29 mouse cellular contexts compared by ENCODE assay signal in genomic region chr17:70002026-70002425, GRCm38 (mm10). TPM values are rescaled to one million over a fixed set of nuclear protein-coding genes. Genes with fewer than 3 reads are reported as not detected.
DNase-seq lines count a peak whose midpoint lies in the region; ATAC-seq and TF ChIP-seq lines count a peak whose summit lies in the region.
"Had no signal": no experiment of that assay in that cellular context is flagged by ENCODE, and none has a peak within 500 bp of the region (broad histone marks: within the 10 kb centered on the region; RNA-seq: fewer than 3 reads in every experiment).

No protein-coding gene starts in this region.

- peaks cover 18% of the 10 kb centered on the region for H3K4me1 ChIP-seq in cerebellum, adult 2 months (ENCODE audit: control insufficient read depth, insufficient read depth, low read length)
- no peaks in the 10 kb centered on the region for H3K4me1 ChIP-seq in hindbrain, embryonic 10.5 days (replicated peaks)
- H3K4me1 ChIP-seq: hindbrain, embryonic 15.5 days; limb, embryonic 12.5 days; liver, embryonic 13.5 days; midbrain, embryonic 15.5 days; stomach, embryonic 15.5 days had no signal

- H3K27ac ChIP-seq in cerebellum, adult 2 months (ENCODE audit: insufficient read depth, low read length), result peak overlapping the region; percentile 63; the same call in 1 of the 2 replicates
- H3K27ac ChIP-seq in hindbrain, embryonic 10.5 days, result no peak overlapping the region
- H3K27ac ChIP-seq: hindbrain, embryonic 15.5 days; left cerebral cortex, adult 2 months; limb, embryonic 12.5 days; liver, embryonic 13.5 days; macrophage; midbrain, embryonic 15.5 days; stomach, embryonic 15.5 days had no signal

- peak; percentile 92 for ATAC-seq in cerebellum, adult (ENCODE audit: insufficient number of reproducible peaks, low FRiP score, low TSS enrichment)
- ATAC-seq: forebrain, embryonic 16.5 days; inflammation-experienced regulatory T-cells, adult 6 months; midbrain, embryonic 15.5 days had no signal

- no peaks in the 10 kb centered on the region for H3K36me3 ChIP-seq in hindbrain, embryonic 10.5 days
- H3K36me3 ChIP-seq: G1E; hindbrain, embryonic 15.5 days; limb, embryonic 12.5 days; liver, embryonic 13.5 days; midbrain, embryonic 15.5 days; stomach, embryonic 15.5 days had no signal

- H3K27me3 ChIP-seq in cerebellum, adult 2 months (ENCODE audit: control insufficient read depth, insufficient read depth, low read length), result no peaks in the 10 kb centered on the region
- H3K27me3 ChIP-seq in hindbrain, embryonic 10.5 days (ENCODE audit: insufficient read depth, poor library complexity, severe bottlenecking), result no peaks in the 10 kb centered on the region
- H3K27me3 ChIP-seq: hindbrain, embryonic 15.5 days; limb, embryonic 12.5 days; liver, embryonic 13.5 days; midbrain, embryonic 15.5 days; stomach, embryonic 15.5 days had no signal

- no peaks in the 10 kb centered on the region for H3K9me3 ChIP-seq in hindbrain, embryonic 10.5 days
- H3K9me3 ChIP-seq: hindbrain, embryonic 15.5 days; limb, embryonic 12.5 days; liver, embryonic 13.5 days; midbrain, embryonic 15.5 days; stomach, embryonic 15.5 days had no signal

- TF ChIP-seq CTCF in cerebellum, adult 2 months (IDR thresholded peaks at IDR 0.05; ENCODE audit: borderline replicate concordance, insufficient read depth, low read depth, low read length), result no peak

- no peak for TF ChIP-seq POLR2A in cerebellum, adult 2 months (IDR thresholded peaks at IDR 0.05; ENCODE audit: borderline replicate concordance, insufficient read depth, low read length)

- WGBS in cerebellum, adult 2 months, result 21% methylated on average over 3 of the region's 3 CpGs
- 86% methylated on average over 3 of the region's 3 CpGs for WGBS in hindbrain, embryonic 10.5 days

- no peak for DNase-seq in cerebellum, postnatal 4 days (ENCODE audit: low spot score in 2 of 2)
- peak; percentile 11 for DNase-seq in 416B (ENCODE audit: low read depth)
- peak; percentile 59 to 88 for DNase-seq in cerebellum, adult 2 months
- peak; percentile 15 to 41 for DNase-seq in cerebellum, postnatal 14 days
- no peak for DNase-seq in frontal cortex, postnatal 36 days (ENCODE audit: low spot score in 2 of 2)
- no peak for DNase-seq in urinary bladder, adult 18-20 months (ENCODE audit: low spot score in 2 of 2)
- no peak for DNase-seq in hindbrain, embryonic 10.5 days (ENCODE audit: low spot score)
- DNase-seq: adrenal gland, adult 8-10 months; gastrocnemius, postnatal 14 days; heart, adult 18-20 months; heart, postnatal 36 days; kidney, adult 11 months; kidney, postnatal 14 days; liver, embryonic 13.5 days; lung, adult 2 months; lung, postnatal 10 days; right cerebral cortex, postnatal 25 days; thymus, postnatal 14 days had no signal

- H3K4me3 ChIP-seq in cerebellum, adult 2 months (replicated peaks; ENCODE audit: insufficient read depth, low read depth, low read length), result no peak overlapping the region
- H3K4me3 ChIP-seq in hindbrain, embryonic 10.5 days, result no peak overlapping the region
- H3K4me3 ChIP-seq: erythroblast, embryonic 14.5 days; hindbrain, embryonic 15.5 days; left cerebral cortex, adult 2 months; limb, embryonic 12.5 days; liver, embryonic 13.5 days; midbrain, embryonic 15.5 days; stomach, embryonic 15.5 days had no signal

RNA-seq across cellular contexts. Expression of gene Dlgap1, which starts 33.2 kb away (rescaled TPM):
- polyA plus RNA-seq in cerebellum, adult 2 months (2012; rRNA removed), result 172 and 190 TPM in 2 replicates
- 1.7 and 2.4 TPM in 2 replicates for polyA plus RNA-seq in hindbrain, embryonic 10.5 days (2016; fragmentation: Nextera tagmentation; extraction: Ambion mirVana)
- polyA plus RNA-seq: erythroblast, embryonic 14.5 days; G1E; inflammation-experienced regulatory T-cells, adult 6 months; macrophage had no signal

Comparison
In these comparisons a context has a peak if more than half of its experiments do, and no peak if none do; other contexts are left out.
1. DNase-seq: peak in 416B (single experiment), cerebellum, adult 2 months (2 of 2) and cerebellum, postnatal 14 days (2 of 2); none in cerebellum, postnatal 4 days (0 of 2), frontal cortex, postnatal 36 days (0 of 2), urinary bladder, adult 18-20 months (0 of 2) and hindbrain, embryonic 10.5 days (single experiment).
2. RNA of gene Dlgap1, which starts 33.2 kb away (polyA plus RNA-seq): 172 to 190 TPM in cerebellum, adult 2 months; 1.7 to 2.4 TPM in hindbrain, embryonic 10.5 days; every median in the first group is over 10 times any median in the second.